Mouse (Mus musculus): ENCODE data around the gene Rbp7. TPM values are rescaled to one million over a fixed set of nuclear protein-coding genes. Genes with fewer than 3 reads are reported as not detected.
"Not testable (repeated sequence)": the region's sequence is repeated elsewhere in the genome, so short reads cannot be mapped to it uniquely, and the experiment has no call there.

Rbp7 gene
- polyA plus RNA-seq, 1 experiment from 2014 or later, result not detected

DNA sequence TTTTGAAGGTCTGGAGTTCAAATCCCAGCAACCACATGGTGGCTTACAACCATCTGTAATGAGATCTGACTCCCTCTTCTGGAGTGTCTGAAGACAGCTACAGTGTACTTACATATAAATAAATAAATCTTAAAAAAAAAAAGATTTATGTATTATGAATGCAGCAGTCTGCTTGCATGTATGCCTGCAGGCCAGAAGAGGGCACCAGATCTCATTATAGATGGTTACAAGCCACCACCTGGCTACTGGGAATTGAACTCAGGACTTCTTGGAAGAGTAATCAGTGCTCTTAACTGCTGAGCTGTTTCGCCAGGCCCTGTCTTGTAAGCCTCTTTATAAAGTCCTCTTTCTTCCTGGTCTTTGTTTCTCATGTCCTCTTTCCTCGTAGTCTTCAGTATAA lies 5.7 kb upstream of the Rbp7 start:
- not testable (repeated sequence) for H3K4me1 ChIP-seq (ENCODE audit: control insufficient read depth, insufficient read depth, low read length); H3K4me2 ChIP-seq (ENCODE audit: low read depth); ATAC-seq (ENCODE audit: insufficient read depth, low FRiP score, low TSS enrichment); H3K9ac ChIP-seq (ENCODE audit: low read length); H3K9me3 ChIP-seq (ENCODE audit: control insufficient read depth, low read length); H3K4me3 ChIP-seq (ENCODE audit: low read depth, low read length); DNase-seq (ENCODE audit: low spot score); H3K27ac ChIP-seq (ENCODE audit: low read depth, low read length); H3K27me3 ChIP-seq (ENCODE audit: control insufficient read depth, insufficient read depth, low read length); H3K36me3 ChIP-seq (ENCODE audit: control insufficient read depth, insufficient read depth, low read length)
- 91% methylated on average over 2 of the region's 2 CpGs for WGBS

DNA sequence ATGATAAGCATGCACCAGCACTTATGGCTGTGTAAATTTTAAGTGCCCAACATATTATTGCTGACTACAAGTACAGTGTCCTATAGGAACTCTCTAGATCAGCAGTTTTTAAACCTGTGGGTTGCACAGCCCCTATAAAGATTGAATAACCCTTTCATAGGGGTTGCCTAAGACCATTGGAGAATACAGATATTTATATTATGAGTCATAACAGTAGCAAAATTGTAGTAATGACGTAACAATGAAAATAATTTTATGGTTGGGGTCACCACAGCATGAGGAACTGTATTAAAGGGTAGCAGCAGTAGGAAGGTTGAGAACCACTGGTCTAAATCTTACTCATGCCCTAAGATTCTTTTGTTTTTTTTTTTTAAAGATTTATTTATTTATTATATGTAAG lies 4.6 kb upstream of the Rbp7 start:
- Histone ChIP-seq H3K27me3 (ENCODE audit: control insufficient read depth, insufficient read depth, low read length) (no peaks in the 10 kb centered on the region), H3K4me1 (ENCODE audit: control insufficient read depth, insufficient read depth, low read length) (no peaks in the 10 kb centered on the region), H3K4me2 (ENCODE audit: low read depth) (no peak overlapping the region), H3K27ac (ENCODE audit: low read depth, low read length) (no peak overlapping the region), H3K36me3 (ENCODE audit: control insufficient read depth, insufficient read depth, low read length) (no peaks in the 10 kb centered on the region), H3K4me3 (ENCODE audit: low read depth, low read length) (no peak overlapping the region), H3K9ac (ENCODE audit: low read length) (no peak overlapping the region), H3K9me3 (ENCODE audit: control insufficient read depth, low read length) (no peaks in the 10 kb centered on the region)
- WGBS, result 76% methylated on average over 1 of the region's 1 CpGs
- ATAC-seq (ENCODE audit: insufficient read depth, low FRiP score, low TSS enrichment) (no peak), DNase-seq (ENCODE audit: low spot score) (no peak)

- DNase-seq (ENCODE audit: low spot score), result no peak
- Histone ChIP-seq H3K36me3 (ENCODE audit: control insufficient read depth, insufficient read depth, low read length) (no peaks in the 10 kb centered on the region), H3K4me2 (ENCODE audit: low read depth) (no peak overlapping the region), H3K4me3 (ENCODE audit: low read depth, low read length) (no peak overlapping the region), H3K9me3 (ENCODE audit: control insufficient read depth, low read length) (no peaks in the 10 kb centered on the region), H3K9ac (ENCODE audit: low read length) (no peak overlapping the region), H3K27me3 (ENCODE audit: control insufficient read depth, insufficient read depth, low read length) (no peaks in the 10 kb centered on the region), H3K27ac (ENCODE audit: low read depth, low read length) (no peak overlapping the region), H3K4me1 (ENCODE audit: control insufficient read depth, insufficient read depth, low read length) (no peaks in the 10 kb centered on the region)
- 67% methylated on average over 5 of the region's 5 CpGs for WGBS
- no peak for ATAC-seq (ENCODE audit: insufficient read depth, low FRiP score, low TSS enrichment)
Measured at GRCm38 (mm10) chr4:149458526-149458925, 3.7 kb upstream of the Rbp7 start.

DNA sequence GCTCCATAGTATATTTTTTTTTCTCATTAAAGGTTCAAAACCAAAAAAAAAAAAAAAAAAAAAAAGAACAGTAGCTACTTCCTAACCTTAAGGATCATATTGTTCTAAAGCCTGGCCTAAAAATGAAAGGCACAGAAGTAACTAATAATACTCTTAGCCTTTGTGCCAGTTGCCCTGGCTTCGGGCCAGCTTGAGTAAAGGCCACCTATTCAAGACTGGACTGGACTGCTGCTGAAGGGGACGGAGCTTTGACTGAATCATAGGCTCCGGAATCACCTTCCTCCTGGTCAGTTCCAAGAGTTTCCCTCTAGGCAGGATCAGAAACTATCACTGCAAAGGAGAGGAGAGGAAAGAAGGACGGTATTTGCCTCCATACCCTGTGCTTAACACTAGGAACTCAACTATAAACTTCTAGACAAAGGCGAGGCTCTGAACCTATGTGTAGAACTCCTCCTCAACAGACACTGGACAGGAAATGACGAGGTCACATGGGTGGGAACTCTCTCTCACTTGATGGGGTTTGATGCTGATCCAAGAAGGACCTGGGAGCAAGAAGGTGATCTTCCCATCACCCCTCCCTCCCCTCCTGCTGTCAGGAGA lies 3.2 kb upstream of the Rbp7 start:
- 87% methylated on average over 6 of the region's 6 CpGs for WGBS
- no peaks in the 10 kb centered on the region for H3K4me1 ChIP-seq (ENCODE audit: control insufficient read depth, insufficient read depth, low read length)
- H3K9ac ChIP-seq (ENCODE audit: low read length), result no peak overlapping the region
- ATAC-seq (ENCODE audit: insufficient read depth, low FRiP score, low TSS enrichment) (no peak), DNase-seq (ENCODE audit: low spot score) (no peak)
- no peak overlapping the region for H3K4me3 ChIP-seq (ENCODE audit: low read depth, low read length)
- H3K4me2 ChIP-seq (ENCODE audit: low read depth), result no peak overlapping the region
- H3K27ac ChIP-seq (ENCODE audit: low read depth, low read length), result no peak overlapping the region
- no peaks in the 10 kb centered on the region for H3K9me3 ChIP-seq (ENCODE audit: control insufficient read depth, low read length)
- H3K36me3 ChIP-seq (ENCODE audit: control insufficient read depth, insufficient read depth, low read length), result no peaks in the 10 kb centered on the region
- H3K27me3 ChIP-seq (ENCODE audit: control insufficient read depth, insufficient read depth, low read length), result no peaks in the 10 kb centered on the region

DNA sequence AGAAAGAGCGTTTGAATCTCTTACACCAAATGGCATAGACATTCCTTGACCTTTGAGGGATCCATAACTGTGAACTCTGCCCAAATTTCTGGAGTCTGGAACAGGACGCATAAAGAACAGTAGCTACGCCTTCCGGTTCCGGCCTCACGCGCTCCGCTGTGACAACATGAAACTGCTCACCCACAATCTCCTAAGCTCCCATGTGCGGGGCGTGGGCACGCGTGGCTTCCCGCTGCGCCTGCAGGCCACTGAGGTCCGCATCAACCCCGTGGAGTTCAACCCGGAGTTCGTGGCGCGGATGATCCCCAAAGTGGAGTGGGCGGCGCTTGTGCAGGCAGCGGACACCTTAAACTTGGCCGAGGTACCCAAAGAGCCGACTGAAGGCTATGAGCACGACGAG lies 2.4 kb upstream of the Rbp7 start:
- DNase-seq (ENCODE audit: low spot score); H3K4me3 ChIP-seq (ENCODE audit: low read depth, low read length); H3K27ac ChIP-seq (ENCODE audit: low read depth, low read length); H3K27me3 ChIP-seq (ENCODE audit: control insufficient read depth, insufficient read depth, low read length); ATAC-seq (ENCODE audit: insufficient read depth, low FRiP score, low TSS enrichment); H3K9ac ChIP-seq (ENCODE audit: low read length); H3K4me2 ChIP-seq (ENCODE audit: low read depth); H3K9me3 ChIP-seq (ENCODE audit: control insufficient read depth, low read length); H3K36me3 ChIP-seq (ENCODE audit: control insufficient read depth, insufficient read depth, low read length); H3K4me1 ChIP-seq (ENCODE audit: control insufficient read depth, insufficient read depth, low read length): not testable (repeated sequence)
- WGBS, result 85% methylated on average over 27 of the region's 27 CpGs

- H3K4me2 ChIP-seq (ENCODE audit: low read depth), result no peak overlapping the region
- H3K9me3 ChIP-seq (ENCODE audit: control insufficient read depth, low read length), result no peaks in the 10 kb centered on the region
- no peaks in the 10 kb centered on the region for H3K36me3 ChIP-seq (ENCODE audit: control insufficient read depth, insufficient read depth, low read length)
- H3K4me1 ChIP-seq (ENCODE audit: control insufficient read depth, insufficient read depth, low read length), result no peaks in the 10 kb centered on the region
- no peaks in the 10 kb centered on the region for H3K27me3 ChIP-seq (ENCODE audit: control insufficient read depth, insufficient read depth, low read length)
- ATAC-seq (ENCODE audit: insufficient read depth, low FRiP score, low TSS enrichment) (no peak), DNase-seq (ENCODE audit: low spot score) (no peak)
- H3K9ac ChIP-seq (ENCODE audit: low read length), result no peak overlapping the region
- no peak overlapping the region for H3K4me3 ChIP-seq (ENCODE audit: low read depth, low read length)
- WGBS, result 91% methylated on average over 17 of the region's 17 CpGs
- no peak overlapping the region for H3K27ac ChIP-seq (ENCODE audit: low read depth, low read length)
Measured at GRCm38 (mm10) chr4:149454263-149454662, 515 bp downstream of the Rbp7 start.

- no peak overlapping the region for H3K4me3 ChIP-seq (ENCODE audit: low read depth, low read length)
- H3K9ac ChIP-seq (ENCODE audit: low read length), result no peak overlapping the region
- DNase-seq (ENCODE audit: low spot score) (no peak), ATAC-seq (ENCODE audit: insufficient read depth, low FRiP score, low TSS enrichment) (no peak)
- H3K36me3 ChIP-seq (ENCODE audit: control insufficient read depth, insufficient read depth, low read length), result no peaks in the 10 kb centered on the region
- H3K27me3 ChIP-seq (ENCODE audit: control insufficient read depth, insufficient read depth, low read length), result no peaks in the 10 kb centered on the region
- H3K4me1 ChIP-seq (ENCODE audit: control insufficient read depth, insufficient read depth, low read length), result no peaks in the 10 kb centered on the region
- 84% methylated on average over 4 of the region's 4 CpGs for WGBS
- H3K27ac ChIP-seq (ENCODE audit: low read depth, low read length), result no peak overlapping the region
- H3K4me2 ChIP-seq (ENCODE audit: low read depth), result no peak overlapping the region
- H3K9me3 ChIP-seq (ENCODE audit: control insufficient read depth, low read length), result no peaks in the 10 kb centered on the region
Measured at GRCm38 (mm10) chr4:149453656-149454055, 1.1 kb downstream of the Rbp7 start.

DNA sequence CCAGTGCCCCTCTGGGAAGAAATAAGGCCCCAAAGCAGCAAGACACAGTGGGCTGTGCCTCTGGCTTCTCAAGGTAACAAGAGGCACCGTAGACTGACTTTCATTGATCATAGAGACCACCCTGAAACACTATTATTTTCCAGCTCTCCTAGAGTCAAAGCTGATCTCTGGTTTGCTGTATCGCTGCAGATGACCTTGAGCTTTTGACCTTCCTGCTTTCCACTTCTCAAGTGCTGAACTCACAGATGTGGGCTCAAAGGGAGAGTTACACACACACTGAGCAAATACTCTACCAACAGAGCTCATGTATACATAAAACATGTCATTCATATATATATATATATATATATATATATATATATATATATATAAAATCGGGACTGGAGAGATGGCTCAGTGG lies 4.1 kb downstream of the Rbp7 start:
- 89% methylated on average over 3 of the region's 3 CpGs for WGBS
- DNase-seq (ENCODE audit: low spot score) (no peak), ATAC-seq (ENCODE audit: insufficient read depth, low FRiP score, low TSS enrichment) (no peak)
- peaks cover 2% of the 10 kb centered on the region; the same call in 1 of the 2 replicates for H3K4me1 ChIP-seq (ENCODE audit: control insufficient read depth, insufficient read depth, low read length)
- H3K27me3 ChIP-seq (ENCODE audit: control insufficient read depth, insufficient read depth, low read length), result no peaks in the 10 kb centered on the region
- no peak overlapping the region for H3K27ac ChIP-seq (ENCODE audit: low read depth, low read length)
- no peak overlapping the region for H3K9ac ChIP-seq (ENCODE audit: low read length)
- H3K4me3 ChIP-seq (ENCODE audit: low read depth, low read length), result no peak overlapping the region
- H3K9me3 ChIP-seq (ENCODE audit: control insufficient read depth, low read length), result no peaks in the 10 kb centered on the region
- H3K4me2 ChIP-seq (ENCODE audit: low read depth), result no peak overlapping the region
- no peaks in the 10 kb centered on the region for H3K36me3 ChIP-seq (ENCODE audit: control insufficient read depth, insufficient read depth, low read length)

DNA sequence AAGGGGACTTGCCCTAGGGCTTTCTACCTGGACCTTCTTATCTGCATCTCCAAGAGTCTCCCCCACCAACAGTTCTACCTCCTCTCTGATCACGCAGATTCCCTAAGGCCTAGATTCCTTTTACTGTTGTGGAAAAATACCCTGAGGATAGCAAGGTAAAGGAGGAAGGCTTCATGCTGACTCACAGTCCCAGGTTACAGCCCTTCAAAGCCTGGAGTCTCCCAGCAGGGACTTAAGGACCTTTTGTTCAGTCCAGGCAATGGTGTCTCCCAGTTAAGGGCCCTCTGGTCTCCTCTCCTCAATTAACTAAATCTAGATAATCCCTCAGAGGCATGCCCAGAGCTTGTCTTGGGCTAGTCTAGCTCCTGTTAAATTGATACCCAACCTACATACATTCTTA lies 8.5 kb downstream of the Rbp7 start:
- Histone ChIP-seq H3K9ac (ENCODE audit: low read length) (no peak overlapping the region), H3K27ac (ENCODE audit: low read depth, low read length) (peak overlapping the region; percentile 86; the same call in 1 of the 2 replicates), H3K4me1 (ENCODE audit: control insufficient read depth, insufficient read depth, low read length) (peaks cover 2% of the 10 kb centered on the region; the same call in 1 of the 2 replicates), H3K27me3 (ENCODE audit: control insufficient read depth, insufficient read depth, low read length) (no peaks in the 10 kb centered on the region), H3K4me3 (ENCODE audit: low read depth, low read length) (no peak overlapping the region), H3K36me3 (ENCODE audit: control insufficient read depth, insufficient read depth, low read length) (no peaks in the 10 kb centered on the region), H3K9me3 (ENCODE audit: control insufficient read depth, low read length) (no peaks in the 10 kb centered on the region), H3K4me2 (ENCODE audit: low read depth) (peak overlapping the region; percentile 47)
- ATAC-seq (ENCODE audit: insufficient read depth, low FRiP score, low TSS enrichment) (no peak), DNase-seq (ENCODE audit: low spot score) (no peak)
- 54% methylated on average over 1 of the region's 1 CpGs for WGBS

All from neural tube, embryonic 11.5 days (tissue).